Mouse (Mus musculus) stomach, embryonic 14.5 days (tissue): ENCODE data around the gene Cit. TPM values are rescaled to one million over a fixed set of nuclear protein-coding genes. Genes with fewer than 3 reads are reported as not detected.

Experiments used
- ATAC-seq: fragments of 200-750 bp; cut with Nextera tagmentation; 2 replicates; pipeline ENCODE4 v1.8.0; 2017; ENCODE audit warnings: low read depth, moderate TSS enrichment; ENCODE audit not compliant: insufficient number of reproducible peaks, insufficient read depth, low FRiP score
- H3K27ac ChIP-seq: fragments of 300-500 bp; sonication (generic); 2 replicates; pipeline ENCODE4 v1.5.1; 2014; ENCODE audit warnings: mild to moderate bottlenecking, low read length, moderate library complexity, mixed read lengths
- H3K27me3 ChIP-seq: fragments of 300-500 bp; sonication (generic); 2 replicates; pipeline ENCODE4 v1.6.1; 2014; ENCODE audit warnings: low read length, control low read depth, mixed read lengths; ENCODE audit not compliant: control insufficient read depth, insufficient read depth
- H3K36me3 ChIP-seq: fragments of 300-500 bp; sonication (generic); 2 replicates; pipeline ENCODE4 v1.6.1; 2014; ENCODE audit warnings: mild to moderate bottlenecking, control low read depth, low read length, moderate library complexity, mixed read lengths; ENCODE audit not compliant: control insufficient read depth, insufficient read depth
- H3K4me1 ChIP-seq: fragments of 300-500 bp; sonication (generic); 2 replicates; pipeline ENCODE4 v1.6.1; 2014; ENCODE audit warnings: low read length, control low read depth, mixed read lengths; ENCODE audit not compliant: control insufficient read depth, insufficient read depth
- H3K4me2 ChIP-seq: fragments of 300-500 bp; sonication (generic); replicated peaks from 2 replicates; pipeline ENCODE4 v1.6.1; 2014; ENCODE audit warnings: low read depth, low read length, control low read depth
- H3K4me3 ChIP-seq: fragments of 300-500 bp; sonication (generic); 2 replicates; pipeline ENCODE4 v1.5.1; 2014; ENCODE audit warnings: low read depth, low read length, control low read depth
- H3K9ac ChIP-seq: fragments of 300-500 bp; sonication (generic); replicated peaks from 2 replicates; pipeline ENCODE4 v1.6.1; 2014; ENCODE audit warnings: low read depth, mild to moderate bottlenecking, control low read depth, low read length, moderate library complexity, mixed read lengths
- H3K9me3 ChIP-seq: fragments of 300-500 bp; sonication (generic); 2 replicates; pipeline ENCODE4 v1.6.1; 2016; ENCODE audit warnings: low read depth, low read length, control low read depth; ENCODE audit not compliant: control insufficient read depth
- WGBS: fragments of 180-500 bp; shearing (Covaris S2); extraction: QIAGEN DNeasy Blood & Tissue Kit; methylation state at CpG from one replicate; pipeline ENCODE4 v1.1.7; 2014; 5-methylcytosine and 5-hydroxymethylcytosine counted together
- polyA plus RNA-seq: library from polyadenylated mRNA; unstranded; fragments of >200 nt; fragmentation: Nextera tagmentation; extraction: Ambion mirVana; gene quantifications from 2 replicates; pipeline ENCODE4 v1.2.1, GENCODE M21; 2014

Gene Cit
- polyA plus RNA-seq, 1 experiment from 2014 or later: 29.7 TPM

DNA sequence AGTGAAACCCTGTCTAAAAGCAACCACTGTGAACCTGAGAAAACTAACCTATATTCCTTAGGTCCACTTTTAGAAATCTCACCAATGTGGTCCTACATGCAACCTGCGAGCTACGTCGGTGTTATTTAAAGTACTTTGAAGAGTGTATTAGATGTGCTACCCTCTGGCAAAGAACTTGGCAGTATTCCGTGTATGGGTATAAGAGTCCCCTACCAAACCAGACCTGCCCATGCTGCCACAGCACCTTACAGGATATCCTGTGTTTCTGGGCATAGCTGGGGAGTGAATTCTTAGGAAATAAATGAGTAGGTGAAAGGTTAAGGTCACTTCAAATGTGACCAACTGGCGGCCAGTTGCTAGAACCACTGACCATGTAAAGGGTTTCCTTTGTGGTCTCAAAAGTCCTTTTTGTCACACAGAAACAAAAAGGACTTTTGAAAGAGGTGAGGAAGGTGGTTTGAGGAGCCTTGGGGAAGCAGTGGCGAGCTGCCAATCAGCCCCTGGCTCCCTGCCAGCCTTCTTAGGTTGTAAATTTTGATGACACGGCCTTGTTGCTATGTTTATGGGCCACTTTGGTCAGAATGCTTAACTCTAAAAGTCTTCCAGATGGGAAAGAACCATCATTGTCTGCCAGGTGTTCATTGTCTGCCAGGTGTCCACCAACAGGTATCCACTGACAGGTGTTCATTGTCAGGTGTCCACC lies 137.7 kb downstream of the Cit start:
- ATAC-seq: no peak
- Histone ChIP-seq H3K9me3 (no peaks in the 10 kb centered on the region), H3K27ac (no peak overlapping the region), H3K36me3 (no peaks in the 10 kb centered on the region; the same call in none of the 2 replicates), H3K4me3 (no peak overlapping the region), H3K4me1 (no peaks in the 10 kb centered on the region), H3K27me3 (no peaks in the 10 kb centered on the region), H3K9ac (no peak overlapping the region), H3K4me2 (no peak overlapping the region)
- WGBS: 79% methylated on average over 7 of the region's 7 CpGs

DNA sequence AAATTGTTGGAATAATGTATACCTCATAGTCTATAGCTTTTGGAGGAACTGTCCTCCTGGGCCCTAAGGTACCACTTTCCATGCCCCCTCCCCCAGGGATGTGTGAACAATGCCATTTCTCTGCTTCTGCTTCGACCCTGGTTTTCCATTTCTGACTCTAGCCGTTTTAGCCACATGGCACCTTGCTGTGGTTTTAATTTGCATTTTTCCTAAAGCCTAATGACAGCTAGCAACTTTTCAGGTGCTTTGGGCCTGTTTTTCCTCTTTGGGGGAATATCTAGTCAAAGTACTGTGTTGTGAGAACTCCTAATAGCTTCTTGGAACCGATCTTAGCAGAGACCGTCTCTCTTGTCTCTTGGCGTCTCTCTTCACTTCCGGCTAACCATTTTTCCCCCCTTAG lies 139.3 kb downstream of the Cit start:
- WGBS: 90% methylated on average over 6 of the region's 6 CpGs

DNA sequence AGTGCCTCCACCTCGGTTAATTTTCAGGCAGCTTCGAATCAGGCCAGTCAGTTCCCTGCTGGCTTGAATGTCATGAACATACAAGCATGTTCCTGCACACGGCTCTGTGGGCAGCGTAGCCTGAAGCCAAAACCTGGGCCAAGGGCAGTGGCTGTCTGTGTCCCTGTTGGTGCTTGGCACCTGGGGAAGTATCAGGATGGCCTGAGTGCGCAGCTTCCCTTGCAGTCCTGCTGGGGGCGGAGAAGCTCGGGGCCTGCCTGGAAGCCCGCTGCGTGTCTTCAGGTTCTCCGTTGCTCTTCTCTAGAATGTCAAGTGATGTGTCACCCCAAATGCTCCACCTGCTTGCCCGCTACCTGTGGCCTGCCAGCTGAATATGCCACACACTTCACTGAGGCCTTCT lies 140.0 kb downstream of the Cit start:
- Histone ChIP-seq H3K4me3 (no peak overlapping the region), H3K27me3 (no peaks in the 10 kb centered on the region), H3K4me2 (no peak overlapping the region), H3K9me3 (no peaks in the 10 kb centered on the region), H3K36me3 (peaks cover 5% of the 10 kb centered on the region), H3K4me1 (no peaks in the 10 kb centered on the region), H3K27ac (no peak overlapping the region), H3K9ac (no peak overlapping the region)
- no peak for ATAC-seq
- WGBS: 94% methylated on average over 11 of the region's 11 CpGs

More for the DNA sequence above, 139.3 kb downstream of the Cit start:
- no peak overlapping the region for H3K4me2 ChIP-seq
- ATAC-seq: no peak
- H3K27ac ChIP-seq: no peak overlapping the region
- no peak overlapping the region for H3K4me3 ChIP-seq
- no peaks in the 10 kb centered on the region for H3K9me3 ChIP-seq
- H3K27me3 ChIP-seq: no peaks in the 10 kb centered on the region
- H3K4me1 ChIP-seq: no peaks in the 10 kb centered on the region
- peaks cover 5% of the 10 kb centered on the region for H3K36me3 ChIP-seq
- no peak overlapping the region for H3K9ac ChIP-seq

DNA sequence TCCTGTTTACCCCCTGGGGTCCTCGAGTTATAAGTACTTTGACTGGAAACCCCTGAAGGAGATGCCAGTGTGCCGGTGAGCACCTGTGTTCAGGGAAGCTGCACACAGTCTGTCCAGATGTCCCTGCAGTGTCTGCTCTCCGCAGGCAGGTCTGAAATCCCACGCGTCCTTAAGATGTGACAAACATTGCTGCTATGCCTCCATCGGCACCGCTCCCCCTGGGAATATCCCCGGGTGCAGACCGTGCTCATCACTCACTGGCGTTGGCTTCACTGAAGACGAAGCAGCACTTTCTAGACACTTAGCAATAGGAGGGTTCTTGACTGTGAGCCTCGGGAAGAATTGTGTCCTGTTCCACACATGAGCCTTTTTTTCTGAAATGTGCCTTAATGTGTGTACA lies 142.2 kb downstream of the Cit start:
- H3K4me3 ChIP-seq: no peak overlapping the region
- H3K27me3 ChIP-seq: no peaks in the 10 kb centered on the region
- H3K36me3 ChIP-seq: peaks cover 5% of the 10 kb centered on the region
- H3K4me1 ChIP-seq: no peaks in the 10 kb centered on the region
- H3K4me2 ChIP-seq: no peak overlapping the region
- ATAC-seq: no peak
- no peak overlapping the region for H3K27ac ChIP-seq
- H3K9me3 ChIP-seq: peaks cover 4% of the 10 kb centered on the region; the same call in 1 of the 2 replicates
- WGBS: 90% methylated on average over 12 of the region's 12 CpGs
- no peak overlapping the region for H3K9ac ChIP-seq

DNA sequence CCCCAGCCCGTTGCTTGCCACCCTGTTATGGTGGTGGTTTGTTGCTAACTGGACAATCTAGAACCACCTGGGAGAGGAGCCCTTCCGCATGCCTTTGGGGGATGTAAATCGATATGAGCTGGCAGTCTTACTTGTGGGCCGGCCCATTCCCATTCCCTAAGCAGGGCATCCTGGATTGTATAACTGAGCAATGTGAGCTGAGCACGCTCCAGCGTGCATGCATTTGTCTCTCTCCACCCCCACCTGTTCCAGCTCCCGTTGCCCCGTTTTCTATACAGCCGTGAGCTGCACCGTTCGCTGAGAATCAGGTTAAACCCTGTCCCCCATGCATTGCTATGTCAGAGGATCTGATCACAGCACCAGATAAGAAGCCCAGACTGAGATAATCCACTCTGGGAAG lies 146.6 kb downstream of the Cit start:
- Histone ChIP-seq H3K36me3 (peaks cover 8% of the 10 kb centered on the region; the same call in 1 of the 2 replicates), H3K9ac (no peak overlapping the region), H3K27ac (no peak overlapping the region), H3K9me3 (peaks cover 4% of the 10 kb centered on the region; the same call in 1 of the 2 replicates), H3K4me3 (no peak overlapping the region), H3K27me3 (no peaks in the 10 kb centered on the region), H3K4me2 (no peak overlapping the region), H3K4me1 (no peaks in the 10 kb centered on the region)
- 94% methylated on average over 11 of the region's 11 CpGs for WGBS
- ATAC-seq: no peak

DNA sequence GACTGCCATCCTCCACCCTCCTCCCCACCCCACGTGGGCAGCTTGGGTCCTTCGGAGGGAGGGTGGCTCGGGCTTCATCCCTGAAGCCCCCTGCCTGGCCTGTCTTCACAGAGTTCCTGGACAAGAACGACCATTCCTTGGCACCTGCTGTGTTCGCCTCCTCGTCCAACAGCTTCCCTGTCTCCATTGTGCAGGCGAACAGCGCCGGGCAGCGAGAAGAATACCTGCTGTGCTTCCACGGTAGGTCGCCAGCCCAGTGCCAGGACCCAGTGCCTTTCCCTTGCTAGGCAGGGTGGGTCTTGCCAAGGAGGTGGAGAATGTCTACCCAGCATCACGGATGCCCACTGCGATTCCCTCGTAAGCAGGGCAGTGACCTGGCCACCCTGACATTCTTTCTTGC lies 149.0 kb downstream of the Cit start:
- Histone ChIP-seq H3K36me3 (peaks cover 4% of the 10 kb centered on the region; the same call in 1 of the 2 replicates), H3K27me3 (no peaks in the 10 kb centered on the region), H3K27ac (no peak overlapping the region), H3K9me3 (peaks cover 4% of the 10 kb centered on the region; the same call in 1 of the 2 replicates), H3K4me1 (no peaks in the 10 kb centered on the region), H3K4me2 (no peak overlapping the region), H3K9ac (no peak overlapping the region), H3K4me3 (no peak overlapping the region)
- no peak for ATAC-seq
- WGBS: 92% methylated on average over 15 of the region's 15 CpGs

DNA sequence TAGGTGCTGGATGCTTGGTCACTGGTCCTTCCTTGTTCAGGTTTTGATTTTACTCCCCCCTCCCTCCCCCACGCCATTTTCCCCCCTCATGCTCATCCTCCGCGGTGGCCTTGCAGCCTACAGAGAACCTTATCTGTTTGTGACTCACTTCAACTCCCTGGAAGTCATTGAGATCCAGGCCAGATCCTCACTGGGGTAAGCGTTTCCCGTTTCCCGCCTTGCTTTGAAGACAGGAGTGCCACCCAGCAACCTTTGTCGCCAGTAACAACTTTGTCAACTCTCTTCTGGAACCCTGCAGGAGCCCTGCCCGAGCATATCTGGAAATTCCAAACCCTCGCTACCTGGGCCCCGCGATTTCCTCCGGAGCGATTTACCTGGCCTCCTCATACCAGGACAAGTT lies 152.3 kb downstream of the Cit start:
- ATAC-seq: no peak
- no peak overlapping the region for H3K27ac ChIP-seq
- no peaks in the 10 kb centered on the region for H3K4me1 ChIP-seq
- H3K4me3 ChIP-seq: no peak overlapping the region
- WGBS: 78% methylated on average over 13 of the region's 13 CpGs
- no peaks in the 10 kb centered on the region for H3K9me3 ChIP-seq
- no peak overlapping the region for H3K9ac ChIP-seq
- H3K4me2 ChIP-seq: no peak overlapping the region
- peaks cover 3% of the 10 kb centered on the region; the same call in 1 of the 2 replicates for H3K36me3 ChIP-seq
- no peaks in the 10 kb centered on the region for H3K27me3 ChIP-seq

DNA sequence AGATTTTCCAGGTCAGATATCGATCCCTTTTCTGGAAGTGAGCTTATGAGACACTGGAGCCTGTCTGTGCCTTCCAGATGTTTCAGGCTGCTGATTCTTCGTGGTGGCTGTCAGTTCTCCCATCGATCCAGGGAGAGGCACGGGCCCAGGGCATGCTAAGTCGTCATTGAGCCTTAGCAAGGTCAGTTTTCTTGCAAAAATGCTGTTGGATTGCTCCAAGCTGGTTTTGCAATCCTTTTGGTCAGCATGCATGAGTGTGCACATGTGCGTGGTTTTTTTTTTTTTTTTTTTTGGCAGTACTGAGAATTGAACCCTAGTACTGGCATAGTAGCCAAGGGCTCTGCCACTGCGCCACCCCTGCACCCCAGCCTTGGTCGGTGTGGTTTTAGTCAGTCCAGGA lies 158.1 kb downstream of the Cit start:
- Histone ChIP-seq H3K4me1 (no peaks in the 10 kb centered on the region), H3K27me3 (no peaks in the 10 kb centered on the region), H3K36me3 (no peaks in the 10 kb centered on the region; the same call in 1 of the 2 replicates), H3K9ac (no peak overlapping the region), H3K27ac (no peak overlapping the region), H3K4me3 (no peak overlapping the region), H3K9me3 (no peaks in the 10 kb centered on the region), H3K4me2 (no peak overlapping the region)
- WGBS: 81% methylated on average over 8 of the region's 8 CpGs
- no peak for ATAC-seq

DNA sequence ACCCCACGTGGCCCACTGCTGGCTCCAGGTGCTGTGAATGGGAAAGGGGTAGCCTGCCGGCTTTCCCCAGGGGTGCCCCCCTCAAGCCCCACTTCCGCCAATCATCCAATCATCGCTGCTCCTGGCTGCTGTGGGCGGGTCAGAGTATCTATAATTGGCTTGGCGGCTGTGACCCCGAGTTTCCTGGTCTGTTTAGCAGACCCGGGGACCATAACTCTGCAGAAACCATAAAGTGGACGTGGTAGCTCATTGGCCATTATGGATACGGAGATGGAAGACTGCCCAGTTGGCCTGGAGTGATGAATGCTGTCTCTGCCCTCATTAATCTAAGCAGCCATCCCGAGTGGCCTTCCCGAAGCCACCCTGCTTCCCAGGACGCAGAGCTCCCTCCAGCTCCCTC lies 158.7 kb downstream of the Cit start:
- WGBS: 45% methylated on average over 13 of the region's 13 CpGs
- Histone ChIP-seq H3K9ac (no peak overlapping the region), H3K27me3 (no peaks in the 10 kb centered on the region), H3K4me3 (no peak overlapping the region), H3K4me2 (no peak overlapping the region), H3K9me3 (no peaks in the 10 kb centered on the region), H3K36me3 (no peaks in the 10 kb centered on the region; the same call in 1 of the 2 replicates), H3K27ac (no peak overlapping the region), H3K4me1 (no peaks in the 10 kb centered on the region)
- ATAC-seq: no peak
